Mouse (Mus musculus): Measurements from ENCODE around the gene Galk1.

Galk1 gene

DNA sequence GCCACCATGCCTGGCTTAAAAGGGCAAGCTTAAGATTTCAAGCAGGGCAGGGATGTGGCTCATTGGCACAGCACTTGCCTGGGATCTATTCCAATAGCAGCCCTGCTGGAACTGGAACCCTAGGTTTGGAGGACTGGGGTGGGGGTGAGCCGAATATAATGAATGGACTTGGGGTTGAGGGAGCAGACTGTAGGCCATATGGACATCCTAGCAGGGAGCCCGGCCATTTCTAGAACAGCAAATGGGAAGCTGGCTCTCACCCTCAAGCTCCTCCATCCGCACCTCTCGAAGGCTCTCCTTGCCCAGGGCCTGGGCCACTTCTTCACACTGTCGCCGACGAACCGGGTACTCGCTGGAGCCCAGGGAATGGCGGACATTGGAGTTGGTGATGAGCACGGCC is 2.9 kb downstream of the Galk1 start:
- no peak for DNase-seq

DNA sequence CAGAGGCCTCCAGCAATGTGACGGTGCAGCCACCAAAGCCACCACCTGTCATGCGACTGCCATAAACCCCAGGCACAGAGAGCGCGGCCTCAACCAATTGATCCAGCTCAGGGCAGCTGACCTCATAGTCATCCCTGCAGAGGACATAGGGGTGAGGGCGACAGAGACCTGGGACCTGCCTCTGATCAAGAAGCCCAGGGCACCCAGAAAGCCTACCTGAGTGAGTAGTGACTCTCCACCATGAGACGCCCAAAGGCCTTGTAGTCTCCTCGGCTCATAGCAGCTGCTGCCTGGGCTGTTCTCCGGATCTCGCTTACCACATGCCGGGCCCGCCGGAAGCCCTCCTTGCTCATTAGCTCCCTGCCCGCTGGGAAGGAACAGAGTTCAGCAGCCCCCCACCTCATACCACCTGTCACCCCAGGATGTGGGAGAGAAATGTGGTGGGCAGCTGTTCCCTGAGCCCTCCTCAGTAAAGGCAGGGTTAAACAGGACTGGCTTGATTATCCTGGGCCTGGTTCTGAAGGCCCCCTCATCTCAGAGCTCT is 3.6 kb downstream of the Galk1 start:
- no peak for DNase-seq

DNA sequence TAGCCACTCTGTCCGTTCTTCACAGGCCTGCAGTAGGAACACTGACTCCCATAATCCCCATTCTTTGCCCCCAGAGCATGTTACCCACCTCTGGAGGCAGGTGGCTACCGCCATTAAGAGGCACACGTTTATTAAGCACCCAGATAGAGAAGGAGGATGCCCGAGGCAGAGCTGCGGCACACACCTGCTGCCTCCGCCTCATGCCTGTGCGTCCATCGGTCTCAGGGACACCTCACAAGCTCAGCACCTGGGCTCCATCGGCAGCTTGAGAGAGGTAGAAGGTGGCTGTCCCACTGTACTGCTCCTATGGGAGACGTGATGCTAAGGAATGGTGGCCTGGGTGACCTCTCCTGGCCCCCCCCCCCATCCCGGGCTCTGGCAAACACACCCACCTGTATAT is 4.1 kb downstream of the Galk1 start:
- no peak for DNase-seq

DNA sequence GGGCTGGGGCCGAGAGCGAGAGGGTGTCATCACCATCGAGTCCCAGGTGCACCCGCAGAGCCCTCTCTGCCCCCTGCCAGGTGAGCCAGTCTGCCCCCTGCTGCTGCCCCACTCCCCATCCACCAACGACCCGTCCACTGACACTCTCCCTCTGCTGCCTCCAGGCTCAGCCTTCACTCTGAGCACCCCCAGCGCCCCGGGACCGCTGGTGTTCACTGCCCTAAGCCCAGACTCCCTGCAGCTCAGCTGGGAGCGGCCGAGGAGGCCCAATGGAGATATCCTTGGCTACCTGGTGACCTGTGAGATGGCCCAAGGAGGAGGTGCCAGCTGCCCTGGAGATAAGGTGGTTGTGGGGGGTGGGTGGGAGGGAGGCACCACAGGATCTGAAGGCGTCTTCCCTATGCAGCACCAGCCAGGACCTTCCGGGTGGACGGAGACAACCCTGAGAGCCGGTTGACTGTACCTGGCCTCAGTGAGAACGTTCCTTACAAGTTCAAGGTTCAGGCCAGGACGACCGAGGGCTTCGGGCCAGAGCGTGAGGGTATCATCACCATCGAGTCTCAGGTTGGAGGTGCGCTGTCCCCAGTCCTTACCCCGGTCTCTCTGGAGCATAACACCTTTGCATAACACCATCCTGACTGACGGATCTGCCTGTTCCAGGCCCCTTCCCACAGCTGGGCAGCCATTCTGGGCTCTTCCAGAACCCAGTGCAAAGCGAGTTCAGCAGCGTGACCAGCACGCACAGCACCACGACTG is 5.2 kb downstream of the Galk1 start:
- no peak for DNase-seq

DNA sequence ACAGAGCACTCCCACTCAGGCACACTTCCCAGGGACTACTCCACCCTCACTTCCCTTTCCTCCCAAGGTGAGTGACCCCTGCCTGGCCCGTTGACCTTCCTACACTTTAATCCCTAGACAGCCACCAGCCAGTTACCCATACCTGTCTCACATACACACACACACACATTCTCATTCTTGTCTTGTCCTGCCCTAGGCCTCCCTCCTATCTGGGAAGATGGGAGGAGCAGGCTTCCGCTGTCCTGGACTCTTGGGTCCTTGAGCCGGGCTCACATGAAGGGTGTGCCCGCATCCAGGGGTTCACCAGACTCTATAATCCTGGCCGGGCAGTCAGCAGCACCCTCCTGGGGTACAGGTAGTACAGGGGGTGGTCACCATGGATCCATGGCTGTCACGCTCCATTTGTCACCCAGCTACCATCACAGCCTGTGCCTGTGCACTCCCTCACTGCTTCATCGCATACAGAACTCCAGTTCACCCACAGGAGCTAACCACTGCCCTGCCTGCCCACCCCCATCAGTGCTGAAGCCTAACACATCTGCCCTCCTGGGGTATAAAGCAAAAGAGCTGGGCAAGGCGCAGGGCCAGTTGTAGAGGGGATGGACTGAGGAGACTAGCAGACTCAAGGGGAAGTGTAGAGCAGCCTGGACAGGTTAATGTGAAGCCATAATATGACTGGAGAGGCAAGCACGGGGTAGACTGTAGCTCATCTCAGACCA is 6.7 kb downstream of the Galk1 start:
- no peak for DNase-seq

DNA sequence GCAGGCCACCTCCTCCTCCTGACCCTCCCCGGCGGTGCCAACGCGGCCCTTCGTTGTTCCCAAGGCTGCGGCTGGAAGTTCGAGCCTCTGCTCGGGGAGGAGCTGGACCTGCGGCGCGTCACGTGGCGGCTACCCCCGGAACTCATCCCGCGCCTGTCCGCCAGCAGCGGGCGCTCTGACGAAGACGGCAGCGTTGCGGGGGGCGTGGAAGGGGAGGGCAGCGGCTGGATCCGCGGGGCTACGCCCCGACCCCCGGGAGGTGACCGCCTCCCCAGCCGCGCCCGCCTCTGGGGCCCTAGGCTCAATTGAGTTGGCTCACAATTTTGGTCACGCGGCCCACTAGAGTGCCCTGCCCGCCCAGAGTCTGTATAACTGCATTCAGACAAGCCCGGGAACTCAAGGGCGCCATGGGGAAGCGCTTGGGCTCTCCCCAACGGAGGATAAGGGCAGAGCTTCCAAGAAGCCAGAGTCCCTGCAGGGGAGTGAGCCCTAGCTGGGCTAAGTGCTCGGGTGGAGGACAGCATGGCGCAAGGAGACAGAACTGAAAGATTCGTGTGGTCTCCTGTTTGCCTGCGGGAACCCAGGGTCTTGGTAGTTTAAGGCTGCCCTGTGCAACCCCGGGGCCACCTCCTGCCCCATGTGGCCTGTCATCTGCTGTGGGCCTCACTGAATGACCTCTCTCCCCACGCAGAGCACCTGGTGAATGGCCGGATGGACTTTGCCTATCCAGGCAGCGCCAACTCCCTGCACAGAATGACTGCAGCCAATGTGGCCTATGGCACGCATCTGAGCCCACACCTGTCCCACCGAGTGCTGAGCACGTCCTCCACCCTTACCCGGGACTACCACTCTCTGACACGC is 7.4 kb downstream of the Galk1 start:
- DNase-seq: peak; percentile 82

DNA sequence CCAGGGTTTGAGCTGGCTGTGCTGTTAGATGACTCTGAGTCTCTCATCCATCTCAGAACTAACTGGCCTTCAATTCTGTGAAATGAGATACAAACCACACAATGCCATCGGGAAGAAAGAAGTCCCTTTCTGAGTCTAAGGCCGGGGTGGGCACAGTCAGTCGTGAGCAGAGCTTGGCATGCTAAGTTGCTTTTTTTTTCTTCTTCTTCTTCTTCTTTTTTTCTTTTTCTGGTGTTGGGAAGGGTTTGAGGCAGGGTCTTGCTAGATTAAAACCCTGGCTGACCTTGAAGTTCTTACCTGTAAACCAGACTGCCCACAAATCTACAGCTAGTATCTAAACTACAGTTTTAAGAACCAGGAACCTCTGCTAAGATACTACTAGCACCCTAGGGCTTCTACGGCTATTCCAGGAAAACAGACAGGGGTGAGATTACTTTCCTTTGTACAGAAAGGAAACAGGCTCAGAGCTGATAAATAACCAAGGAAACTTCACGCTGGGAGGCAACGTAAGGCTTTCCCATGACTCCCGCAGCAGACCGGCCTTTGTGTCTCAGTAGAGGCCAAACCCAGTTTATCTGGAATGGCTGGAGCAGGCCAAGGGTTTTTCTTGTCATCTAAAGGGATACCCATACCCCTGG is 8.2 kb downstream of the Galk1 start:
- DNase-seq: no peak

DNA sequence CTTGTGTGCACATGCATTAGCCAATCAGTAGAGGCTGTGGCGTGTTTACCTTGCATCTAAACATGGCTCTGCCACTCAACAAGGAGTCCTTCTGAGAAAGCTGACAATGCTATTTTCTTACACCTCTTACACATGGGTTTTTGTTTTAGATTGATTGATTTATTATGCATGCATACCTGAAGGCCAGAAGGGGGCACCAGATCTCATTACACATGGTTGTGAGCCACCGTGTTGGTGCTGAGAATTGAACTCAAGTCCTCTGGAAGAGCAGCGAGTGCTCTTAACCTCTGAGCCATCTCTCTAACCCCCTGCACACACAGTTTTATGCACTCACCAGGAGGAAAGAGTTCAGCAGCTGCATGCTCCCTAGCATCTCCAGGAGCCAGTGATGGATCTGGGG is 9.6 kb downstream of the Galk1 start:
- no peak for DNase-seq

DNA sequence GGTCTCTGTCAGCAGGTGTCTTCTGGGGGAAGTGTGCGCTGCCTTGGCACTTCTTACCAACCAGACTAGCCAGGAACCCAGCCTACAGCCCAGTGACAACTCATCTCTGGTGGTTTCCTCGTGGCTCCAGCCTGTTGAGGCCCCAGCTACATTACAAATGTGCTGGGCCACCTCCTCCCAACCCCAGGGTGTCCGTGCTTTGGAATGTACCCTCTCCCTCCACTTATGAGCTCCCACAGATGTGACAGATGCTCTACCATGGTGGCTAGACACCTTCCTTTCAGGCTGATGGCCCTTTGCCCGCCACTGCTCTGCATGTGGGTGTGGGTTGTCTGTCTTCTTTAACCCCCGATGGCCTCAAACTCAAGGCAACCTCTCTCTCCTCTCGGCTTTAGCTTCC is 10.8 kb downstream of the Galk1 start:
- DNase-seq: no peak

DNA sequence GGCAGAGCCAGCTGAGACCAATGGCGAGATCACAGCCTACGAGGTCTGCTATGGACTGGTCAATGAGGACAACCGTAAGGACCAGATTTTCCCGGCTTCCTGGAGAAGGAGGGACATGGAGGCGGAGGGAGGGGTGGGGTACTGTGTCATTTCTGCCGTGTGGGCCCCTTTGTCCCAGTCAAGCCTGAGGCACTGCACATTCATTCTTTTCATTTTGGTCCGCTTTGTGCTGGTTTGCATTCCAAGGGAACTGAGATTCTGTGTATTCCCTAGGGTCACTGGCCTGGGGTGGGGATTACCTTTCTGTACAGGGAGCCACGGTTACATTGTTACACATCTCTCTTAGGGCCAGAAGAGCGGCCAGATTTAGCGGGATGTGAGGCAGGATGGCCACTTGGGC is 11.9 kb downstream of the Galk1 start:
- DNase-seq: no peak

DNA sequence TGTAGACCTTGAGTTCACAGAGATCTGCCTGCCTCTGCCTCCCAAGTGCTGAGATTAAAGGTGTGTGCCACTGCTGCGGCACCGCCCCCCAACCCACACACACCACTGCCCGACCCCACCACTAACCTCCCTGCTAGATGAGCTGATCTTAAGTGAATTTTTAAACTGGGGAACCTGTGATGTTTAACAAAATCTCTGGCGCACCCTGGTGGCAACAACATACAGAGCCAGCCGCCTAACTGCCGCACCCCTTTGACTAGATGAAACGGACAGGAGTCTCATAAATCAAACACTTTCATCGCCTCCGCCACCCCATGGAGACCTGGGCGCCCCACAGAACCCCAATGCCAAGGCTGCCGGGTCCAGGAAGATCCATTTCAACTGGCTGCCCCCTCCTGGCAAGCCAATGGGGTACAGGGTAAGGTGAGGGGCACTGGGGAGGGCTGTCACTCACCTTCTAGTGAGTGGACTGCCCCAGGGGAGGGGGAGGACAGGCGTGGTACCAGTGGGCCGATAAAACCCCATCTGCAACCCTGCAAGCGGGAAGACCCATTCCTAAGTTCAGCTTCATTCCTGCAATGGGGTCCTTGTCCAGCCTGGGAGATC is 12.9 kb downstream of the Galk1 start:
- DNase-seq: peak; percentile 82

DNA sequence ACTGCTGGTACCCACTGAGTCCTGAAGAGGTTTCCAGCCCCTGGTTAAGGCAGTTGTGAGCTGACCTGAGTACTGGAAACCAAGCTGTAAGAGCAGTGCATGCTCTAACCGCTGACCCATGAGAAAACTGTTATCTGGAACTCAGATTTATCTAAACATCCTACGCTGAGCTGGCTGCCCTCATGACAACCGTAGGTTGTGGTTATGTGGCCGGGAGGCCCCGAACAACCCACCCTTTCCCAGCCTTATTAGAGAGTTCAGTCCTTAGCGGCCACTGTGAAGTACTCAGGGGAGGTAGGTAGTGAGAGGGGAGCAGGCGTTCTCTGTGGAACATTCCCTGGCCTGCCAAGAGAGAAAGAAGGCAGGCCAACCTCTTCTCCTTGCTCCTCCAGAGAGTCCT is 13.5 kb downstream of the Galk1 start:
- DNase-seq: no peak

DNA sequence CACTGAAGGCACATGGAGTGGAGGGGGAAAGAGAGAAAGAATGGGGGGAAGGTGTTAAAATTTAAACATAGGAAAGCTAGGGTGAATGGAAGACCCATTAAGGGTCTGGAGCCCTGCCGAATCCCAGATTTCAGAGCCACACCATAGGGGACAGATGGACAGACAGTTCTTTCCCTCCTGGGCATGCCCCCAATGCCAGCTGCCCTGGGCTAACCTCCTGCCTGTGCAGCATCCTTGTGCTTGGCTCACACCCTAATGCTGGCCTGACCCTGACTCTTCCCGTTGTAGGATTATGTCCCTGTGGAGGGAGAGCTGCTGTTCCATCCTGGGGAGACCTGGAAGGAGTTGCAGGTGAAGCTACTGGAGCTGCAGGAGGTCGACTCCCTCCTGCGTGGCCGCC is 14.9 kb downstream of the Galk1 start:
- DNase-seq: no peak

DNA sequence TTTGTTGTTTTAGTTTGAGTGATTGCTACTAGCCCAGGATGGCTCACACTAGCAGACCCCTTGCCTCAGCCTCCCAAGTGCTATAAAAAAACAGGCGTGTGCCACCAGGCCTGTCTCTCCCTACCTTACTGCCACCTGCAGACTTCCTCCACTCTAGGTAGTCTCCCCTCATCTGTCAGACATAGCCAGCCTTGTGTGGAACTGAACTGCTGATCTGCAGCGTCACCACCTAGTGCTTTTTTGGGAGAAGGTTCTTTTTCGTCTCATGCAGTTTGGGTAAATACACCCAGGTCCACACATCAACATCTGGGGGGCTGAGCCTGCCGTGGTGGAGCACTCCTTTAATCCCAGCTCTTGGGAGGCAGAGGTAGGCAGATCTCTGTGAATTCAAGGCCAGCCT is 15.5 kb downstream of the Galk1 start:
- DNase-seq: no peak

DNA sequence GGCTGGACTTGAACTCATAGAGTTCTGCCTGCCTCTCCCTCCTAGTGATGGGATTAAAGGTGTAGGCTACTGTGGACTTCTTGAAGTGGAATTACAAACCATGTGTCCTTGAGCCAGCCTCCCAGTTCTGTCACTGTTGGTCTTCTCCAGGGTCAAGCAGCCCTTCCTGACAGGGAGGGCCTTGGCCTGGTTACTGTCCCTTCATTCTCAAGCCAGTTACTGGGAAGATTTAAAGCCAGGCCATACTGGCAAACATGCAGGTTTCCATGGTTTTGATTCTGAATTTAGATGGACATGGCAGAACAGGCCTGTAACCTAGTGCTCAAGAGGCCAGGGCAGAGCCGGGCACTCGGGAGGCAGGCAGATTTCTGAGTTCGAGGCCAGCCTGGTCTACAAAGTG is 17.3 kb downstream of the Galk1 start:
- no peak for DNase-seq

DNA sequence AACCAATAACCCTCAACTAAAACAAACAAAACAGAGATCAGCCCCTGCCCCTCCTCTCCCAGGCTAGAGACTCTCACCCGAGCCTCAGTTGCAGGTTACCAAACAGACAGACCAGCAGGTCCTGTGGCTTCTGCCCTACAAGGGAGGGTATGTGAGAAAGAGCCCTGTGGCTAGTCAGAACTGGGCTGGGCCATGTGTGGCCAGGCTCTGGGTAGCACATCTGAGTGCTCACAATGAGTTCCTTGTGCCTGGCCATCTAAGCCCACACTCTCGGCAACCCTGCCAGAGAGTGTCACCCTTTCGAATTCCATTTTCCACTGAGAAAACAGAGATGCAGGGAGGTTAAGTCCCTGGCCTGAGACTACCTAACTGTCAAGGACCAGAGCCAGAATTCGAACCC is 20.4 kb downstream of the Galk1 start:
- no peak for DNase-seq

DNA sequence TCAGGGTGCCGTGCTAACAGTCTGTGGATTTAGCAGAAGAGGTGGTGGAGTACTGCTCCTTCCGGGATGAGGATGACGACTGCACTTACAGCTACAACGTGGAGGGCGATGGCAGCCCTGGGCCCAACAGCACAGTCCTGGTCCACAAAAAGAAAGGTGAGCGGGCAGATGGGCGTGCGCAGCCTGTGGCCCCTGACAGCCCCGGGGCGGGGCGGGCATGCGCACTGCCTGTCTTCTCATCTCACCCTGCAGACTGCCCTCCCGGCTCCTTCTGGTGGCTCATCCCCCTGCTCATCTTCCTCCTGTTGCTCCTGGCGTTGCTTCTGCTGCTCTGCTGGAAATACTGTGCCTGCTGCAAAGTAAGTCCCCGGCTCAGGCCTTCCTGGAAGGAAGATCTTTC is 22.8 kb downstream of the Galk1 start:
- DNase-seq: no peak

DNA sequence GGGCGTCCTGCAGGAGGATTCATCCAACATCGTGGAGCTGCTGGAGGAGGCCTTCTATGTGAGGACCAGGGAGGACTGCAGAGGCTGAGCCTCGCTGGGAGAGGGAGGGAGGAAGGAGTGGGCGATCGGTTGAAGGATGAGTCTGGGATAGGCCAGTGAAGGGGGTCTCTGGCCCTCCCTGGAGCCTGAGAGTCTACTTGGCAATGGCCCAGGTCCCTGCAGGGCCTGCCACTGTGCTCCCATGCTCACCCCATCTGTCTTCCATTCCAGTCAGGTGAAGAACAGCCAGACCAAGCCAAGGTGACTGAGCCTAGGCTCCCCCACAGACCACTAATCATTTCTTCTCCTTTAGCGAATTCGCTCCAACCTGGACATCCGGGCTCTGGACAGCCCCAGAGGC is 29.2 kb downstream of the Galk1 start:
- DNase-seq: no peak

DNA sequence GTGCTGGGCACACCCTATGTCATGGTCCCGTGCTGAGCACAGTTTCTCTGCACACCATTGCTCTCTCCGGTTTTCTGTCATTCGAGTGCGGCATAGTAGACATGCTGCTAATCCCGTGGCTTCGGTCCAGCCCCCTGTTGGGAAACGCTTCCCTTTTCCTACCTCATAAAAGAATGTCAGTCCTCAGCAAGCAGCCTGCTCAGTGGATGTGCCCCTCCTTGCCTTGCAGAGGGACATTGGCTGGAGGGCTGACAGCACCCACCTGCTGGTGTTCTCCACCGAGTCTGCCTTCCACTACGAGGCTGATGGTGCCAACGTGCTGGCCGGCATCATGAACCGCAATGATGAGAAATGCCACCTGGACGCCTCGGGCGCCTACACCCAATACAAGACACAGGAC is 30.0 kb downstream of the Galk1 start:
- DNase-seq: no peak

DNA sequence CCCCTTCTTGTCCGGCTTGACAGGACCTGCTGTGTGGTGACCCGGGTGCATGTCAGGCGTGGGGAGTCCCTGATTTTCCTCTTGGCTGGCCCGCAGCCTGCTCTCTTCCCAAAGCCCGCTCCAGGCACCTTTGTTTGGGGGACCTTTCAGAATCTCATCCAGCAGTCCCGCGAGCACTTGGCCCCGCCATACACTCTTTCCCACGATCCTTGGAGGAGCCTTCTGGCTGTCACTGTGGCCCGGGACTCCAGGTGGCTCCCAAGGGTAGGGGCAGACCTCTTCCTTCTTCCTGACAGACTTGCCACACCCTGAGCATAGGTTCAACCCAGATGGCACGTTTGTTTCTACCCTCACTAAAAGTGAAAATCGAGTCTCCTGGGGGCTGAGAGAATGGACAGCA is 37.0 kb downstream of the Galk1 start:
- DNase-seq: peak; percentile 8

DNA sequence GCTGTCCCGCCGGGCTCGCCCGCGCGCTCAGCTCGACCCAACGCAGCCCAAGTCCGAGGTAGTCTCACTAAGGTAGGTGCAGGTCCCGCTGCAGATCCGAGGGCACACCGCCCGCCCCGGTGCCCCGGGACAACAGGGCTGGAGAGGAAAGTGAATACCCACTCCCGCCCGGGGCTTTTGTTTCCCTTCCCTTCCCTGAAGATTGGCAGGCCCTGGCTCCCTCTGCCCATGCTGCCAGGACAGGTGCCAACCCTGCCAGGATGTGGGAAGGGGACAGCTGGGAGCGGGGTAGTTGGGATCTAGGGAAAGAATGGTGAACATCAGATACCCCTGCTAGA is 37.5 kb downstream of the Galk1 start:
- no peak for DNase-seq

DNA sequence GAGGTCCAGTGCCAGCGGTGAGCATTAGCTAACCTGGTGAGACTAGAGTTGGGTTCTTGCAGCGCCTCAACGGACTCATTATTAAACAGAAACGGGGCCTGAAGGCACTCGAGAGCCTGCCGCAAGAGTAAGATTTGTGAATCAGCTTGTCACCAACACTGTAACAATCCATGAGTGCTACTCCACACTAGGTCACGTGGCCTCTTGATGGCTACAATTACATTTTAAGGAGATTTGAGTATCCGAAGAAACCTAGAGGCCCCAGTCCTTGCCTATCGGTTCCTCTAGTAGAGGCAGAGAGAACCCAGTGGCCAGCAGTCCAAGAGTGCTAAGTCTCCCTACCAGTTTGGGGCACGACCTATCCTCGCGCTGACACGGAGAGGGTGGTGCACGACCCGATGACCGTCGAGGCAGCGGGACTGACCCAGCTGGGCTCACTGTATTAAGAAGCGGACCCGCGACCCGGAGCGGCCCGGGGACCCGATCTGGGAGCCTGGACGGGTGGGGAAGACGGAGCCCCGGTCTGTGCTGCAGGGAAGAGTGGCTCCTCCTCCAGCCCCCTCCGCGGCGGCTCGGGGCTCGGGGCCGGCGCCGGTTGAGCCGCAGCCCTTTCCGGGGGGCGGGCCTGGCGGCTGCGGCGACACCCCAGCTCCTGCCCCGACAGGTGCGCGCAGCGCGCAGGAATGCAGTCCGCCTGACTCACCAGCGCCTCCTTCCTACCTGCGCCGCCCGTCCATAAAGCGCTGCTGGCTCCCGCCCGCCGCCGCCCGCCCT is 38.0 kb downstream of the Galk1 start, which contains the start of gene Itgb4:
Gene Itgb4 (plus strand): TSS at position 401 of the 774 bp plus-strand sequence.
- peak; percentile 84 for DNase-seq
